Mouse (Mus musculus) thymus, adult 2 months (tissue): Measurements from ENCODE around the gene Rmdn2. TPM values are rescaled to one million over a fixed set of nuclear protein-coding genes. Genes with fewer than 3 reads are reported as not detected.

Experiments
- DNase-seq: peaks from one replicate; pipeline ENCODE4 v3.0.0; 2021
- H3K27ac ChIP-seq: fragments of 200-500 bp; 2 replicates; pipeline ENCODE4 v1.5.1; 2012; ENCODE audit warnings: low read length, control low read depth; ENCODE audit not compliant: control insufficient read depth, insufficient read depth
- H3K27me3 ChIP-seq: fragments of 200-500 bp; 2 replicates; pipeline ENCODE4 v1.6.1; 2012; ENCODE audit warnings: mild to moderate bottlenecking, low read length, moderate library complexity, mixed read lengths; ENCODE audit not compliant: control insufficient read depth, insufficient read depth
- H3K36me3 ChIP-seq: fragments of 200-500 bp; 2 replicates; pipeline ENCODE4 v1.6.1; 2012; ENCODE audit warnings: mild to moderate bottlenecking, low read length, moderate library complexity; ENCODE audit not compliant: control insufficient read depth, insufficient read depth
- H3K4me1 ChIP-seq: fragments of 200-500 bp; replicated peaks from 2 replicates; pipeline ENCODE4 v1.6.1; 2012; ENCODE audit warnings: low read length; ENCODE audit not compliant: control insufficient read depth, insufficient read depth
- H3K4me3 ChIP-seq: fragments of 200-500 bp; 2 replicates; pipeline ENCODE4 v1.5.1; 2012; ENCODE audit warnings: mild to moderate bottlenecking, low read length, control low read depth, moderate library complexity; ENCODE audit not compliant: control insufficient read depth, insufficient read depth
- CTCF ChIP-seq: fragments of 200-500 bp; IDR thresholded peaks from 2 replicates; pipeline ENCODE4 v1.5.1; 2012; ENCODE audit warnings: mild to moderate bottlenecking, control low read depth, low read length, moderate library complexity, borderline replicate concordance; ENCODE audit not compliant: control insufficient read depth, poor library complexity, insufficient read depth; ENCODE audit errors: extremely low read depth
- POLR2A ChIP-seq: fragments of 200-500 bp; IDR thresholded peaks from 2 replicates; pipeline ENCODE4 v1.6.1; 2012; ENCODE audit warnings: mild to moderate bottlenecking, low read length, control low read depth, moderate library complexity; ENCODE audit not compliant: control insufficient read depth, poor library complexity, insufficient read depth; ENCODE audit errors: extremely low read depth
- WGBS: fragments of 180-500 bp; shearing (Covaris S2); methylation state at CpG from one replicate; pipeline ENCODE4 v1.1.7; 2018; 5-methylcytosine and 5-hydroxymethylcytosine counted together
- polyA plus RNA-seq: library from polyadenylated mRNA; depleted of rRNA; stranded (reverse); fragments of >200 nt; gene quantifications from 2 replicates; pipeline ENCODE4 v1.2.3, GENCODE M21; 2012

Rmdn2 gene
- polyA plus RNA-seq, 1 experiment: 0.97 TPM

DNA sequence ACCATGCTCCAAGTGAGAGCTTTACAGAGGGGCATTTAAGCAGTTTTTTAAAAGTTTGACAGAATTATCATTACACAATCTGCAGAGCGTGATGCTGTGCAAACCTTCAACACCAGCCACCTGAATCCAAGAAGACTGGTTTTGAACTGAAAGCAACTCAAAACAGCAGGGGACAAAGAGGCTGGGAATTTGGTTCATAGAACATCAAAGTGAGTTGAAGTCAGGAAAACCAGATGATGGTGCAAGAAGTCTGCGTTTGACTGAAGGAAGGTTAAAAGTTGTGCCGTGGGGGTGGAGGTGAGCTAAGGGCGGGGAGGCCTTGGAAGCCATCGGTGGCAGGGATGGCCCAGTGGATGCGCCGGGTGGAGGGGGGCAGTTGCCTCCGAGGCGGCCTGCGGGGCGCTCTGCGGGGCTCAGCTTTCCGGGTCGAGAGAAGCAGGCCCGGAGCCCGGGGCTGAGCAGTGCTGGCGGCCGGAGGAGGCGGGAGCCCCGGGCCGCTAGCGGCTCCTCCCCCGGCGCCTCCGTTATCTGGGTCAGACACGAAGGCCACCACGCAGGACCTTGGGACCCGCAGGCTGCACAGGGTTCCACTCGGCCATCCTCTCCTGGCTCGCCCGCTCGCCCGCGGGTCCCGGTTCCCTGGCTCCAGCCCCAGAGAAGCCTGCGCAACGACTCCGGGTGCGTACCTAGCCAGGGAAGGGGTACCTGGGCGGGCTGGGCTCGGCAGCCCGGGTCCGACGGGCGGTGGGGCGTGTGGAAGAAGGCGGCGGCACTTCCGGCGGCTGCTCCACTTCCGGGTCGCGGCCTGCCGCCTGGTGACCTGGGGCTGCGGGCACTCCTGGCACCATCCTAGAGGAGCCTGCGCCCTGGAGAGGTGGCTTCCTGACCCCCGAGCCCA is 3.3 kb downstream of the Rmdn2 start:
- TF ChIP-seq POLR2A: peak; percentile 53
- no peak for TF ChIP-seq CTCF
- peak; percentile 78 for DNase-seq
- no peaks in the 10 kb centered on the region for H3K36me3 ChIP-seq
- peaks cover 5% of the 10 kb centered on the region; the same call in 1 of the 2 replicates for H3K4me1 ChIP-seq
- WGBS: 2% methylated on average over 56 of the region's 57 CpGs
- H3K27ac ChIP-seq: peak overlapping the region; percentile 19; the same call in 1 of the 2 replicates
- no peaks in the 10 kb centered on the region for H3K27me3 ChIP-seq
- peak overlapping the region; percentile 94 for H3K4me3 ChIP-seq

DNA sequence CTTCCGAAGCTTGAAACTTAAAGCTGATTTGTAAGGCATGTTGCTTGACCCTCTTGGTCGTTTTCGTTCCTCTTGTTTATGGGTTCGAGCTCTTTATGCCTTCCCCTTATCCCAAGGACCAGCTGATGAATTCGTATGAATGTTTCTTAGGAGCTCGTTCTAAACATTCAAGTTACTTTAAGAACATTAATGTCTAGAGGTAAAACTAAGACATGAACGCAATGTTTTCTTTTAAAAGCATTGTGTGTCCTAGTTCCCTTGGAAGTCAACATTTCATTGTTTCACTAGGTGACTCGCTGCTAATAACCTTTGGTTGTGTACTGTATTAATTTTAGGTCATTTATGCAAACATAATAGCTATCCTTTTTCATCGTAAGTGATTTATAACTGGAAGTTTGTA is 4.2 kb downstream of the Rmdn2 start:
- Histone ChIP-seq H3K27me3 (no peaks in the 10 kb centered on the region), H3K4me1 (peaks cover 5% of the 10 kb centered on the region; the same call in 1 of the 2 replicates), H3K4me3 (no peak overlapping the region), H3K27ac (no peak overlapping the region), H3K36me3 (no peaks in the 10 kb centered on the region)
- no peak for DNase-seq
- 92% methylated on average over 9 of the region's 9 CpGs for WGBS
- TF ChIP-seq CTCF (no peak), POLR2A (no peak)

DNA sequence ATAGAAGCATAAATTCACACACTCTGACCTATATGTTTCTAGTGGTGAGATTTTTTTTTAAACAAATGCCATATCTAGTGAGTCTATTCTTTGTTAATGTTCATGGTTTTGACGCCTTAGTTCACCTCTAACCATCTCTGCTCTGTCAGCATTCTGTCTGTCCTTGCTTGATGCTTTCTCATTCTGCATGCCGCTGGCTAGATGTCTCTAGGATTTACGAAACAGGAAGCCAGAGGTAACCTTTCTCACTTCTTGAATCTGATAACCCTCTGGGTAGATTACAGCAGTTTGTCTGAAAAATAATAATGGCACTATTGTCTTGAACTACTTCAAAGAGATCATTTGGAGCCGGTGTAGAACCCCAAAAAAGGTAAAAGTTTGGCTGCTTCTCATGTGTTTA is 5.0 kb downstream of the Rmdn2 start:
- TF ChIP-seq POLR2A: no peak
- TF ChIP-seq CTCF: no peak
- WGBS: 85% methylated on average over 4 of the region's 4 CpGs
- no peak overlapping the region for H3K4me3 ChIP-seq
- H3K27ac ChIP-seq: no peak overlapping the region
- H3K27me3 ChIP-seq: no peaks in the 10 kb centered on the region
- DNase-seq: no peak
- H3K4me1 ChIP-seq: peaks cover 5% of the 10 kb centered on the region; the same call in 1 of the 2 replicates
- H3K36me3 ChIP-seq: no peaks in the 10 kb centered on the region

- Histone ChIP-seq H3K36me3 (no peaks in the 10 kb centered on the region), H3K4me1 (peaks cover 5% of the 10 kb centered on the region; the same call in 1 of the 2 replicates), H3K4me3 (no peak overlapping the region), H3K27me3 (no peaks in the 10 kb centered on the region), H3K27ac (no peak overlapping the region)
- WGBS: 98% methylated on average over 10 of the region's 10 CpGs
- TF ChIP-seq CTCF (no peak), POLR2A (no peak)
- DNase-seq: no peak
Measured at GRCm38 (mm10) chr17:79618455-79618854, 6.8 kb downstream of the Rmdn2 start.

DNA sequence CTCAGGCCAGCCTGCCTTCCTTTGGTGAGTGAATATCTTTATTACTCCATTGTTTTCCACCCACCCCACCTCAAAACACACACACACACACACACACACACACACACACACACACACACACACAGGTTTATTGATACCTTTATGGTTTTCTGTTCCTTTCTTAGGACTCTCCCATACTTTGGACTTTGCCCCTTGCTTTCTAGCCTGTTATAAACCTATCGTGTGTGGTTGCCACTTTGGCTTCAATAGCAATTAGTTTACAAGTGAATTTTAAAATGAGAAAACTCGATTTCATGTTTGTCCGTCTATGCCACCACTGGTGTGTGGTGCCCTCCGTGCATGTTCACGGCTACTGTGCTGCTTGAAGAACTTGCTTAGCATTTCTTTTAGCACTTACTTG is 7.3 kb downstream of the Rmdn2 start:
- Histone ChIP-seq H3K4me3 (no peak overlapping the region), H3K27ac (no peak overlapping the region), H3K4me1 (peaks cover 5% of the 10 kb centered on the region; the same call in 1 of the 2 replicates), H3K36me3 (no peaks in the 10 kb centered on the region), H3K27me3 (no peaks in the 10 kb centered on the region)
- no peak for TF ChIP-seq POLR2A
- TF ChIP-seq CTCF: no peak
- 95% methylated on average over 5 of the region's 5 CpGs for WGBS
- DNase-seq: no peak

GRCm38 (mm10) chr17:79622050-79622449 is 10.4 kb downstream of the Rmdn2 start:
- WGBS: 87% methylated on average over 6 of the region's 6 CpGs
- no peaks in the 10 kb centered on the region for H3K27me3 ChIP-seq
- H3K27ac ChIP-seq: no peak overlapping the region
- no peaks in the 10 kb centered on the region for H3K4me1 ChIP-seq
- TF ChIP-seq CTCF (no peak), POLR2A (no peak)
- H3K4me3 ChIP-seq: no peak overlapping the region
- no peak for DNase-seq
- no peaks in the 10 kb centered on the region for H3K36me3 ChIP-seq

- no peak overlapping the region for H3K27ac ChIP-seq
- no peaks in the 10 kb centered on the region for H3K27me3 ChIP-seq
- no peak for TF ChIP-seq CTCF
- TF ChIP-seq POLR2A: no peak
- no peaks in the 10 kb centered on the region for H3K36me3 ChIP-seq
- 95% methylated on average over 7 of the region's 7 CpGs for WGBS
- no peak overlapping the region for H3K4me3 ChIP-seq
- DNase-seq: no peak
- no peaks in the 10 kb centered on the region for H3K4me1 ChIP-seq
Measured at GRCm38 (mm10) chr17:79622574-79622973, 10.9 kb downstream of the Rmdn2 start.
